Mouse (Mus musculus) testis, adult 2 months (tissue): ENCODE measurements around the gene Msi1.

ENCODE experiments used
- CTCF ChIP-seq: fragments of 200-500 bp; IDR thresholded peaks from 2 replicates; pipeline ENCODE4 v1.5.1; 2012; ENCODE audit warnings: low read depth, mild to moderate bottlenecking, inconsistent platforms, low read length, moderate library complexity; ENCODE audit not compliant: control insufficient read depth, insufficient read depth, insufficient replicate concordance
- POLR2A ChIP-seq: fragments of 200-500 bp; IDR thresholded peaks from 2 replicates; pipeline ENCODE4 v1.6.1; 2012; ENCODE audit warnings: low read depth, mild to moderate bottlenecking, inconsistent platforms, low read length, moderate library complexity; ENCODE audit not compliant: control insufficient read depth

GRCm38 (mm10) chr5:115435755-115436379 is 6.5 kb downstream of the Msi1 start:
- no peak for TF ChIP-seq CTCF
- no peak for TF ChIP-seq POLR2A
